Mouse (Mus musculus): Measurements from ENCODE around the gene Tdo2.

DNA sequence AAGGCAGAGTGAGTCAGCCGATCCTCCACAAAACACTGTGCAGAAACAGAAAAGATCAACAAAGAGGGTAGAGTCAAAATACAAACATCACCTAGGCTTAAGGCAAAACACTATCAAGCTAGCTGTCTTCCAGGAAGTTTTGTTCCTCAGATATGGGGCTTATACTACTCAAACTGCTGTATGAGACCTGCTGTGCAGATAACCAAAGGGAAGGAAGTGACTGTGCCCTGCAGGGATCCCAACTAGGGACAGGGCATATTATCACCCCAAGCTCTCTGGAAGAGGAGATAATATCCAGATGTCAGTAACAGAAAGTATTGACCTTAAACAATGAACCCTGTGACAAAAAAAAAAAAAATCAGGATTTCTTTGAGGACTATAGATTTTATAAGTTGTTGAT, 27.0 kb downstream of the Tdo2 start:
- TF ChIP-seq CTCF (IDR thresholded peaks at IDR 0.05; ENCODE audit: borderline replicate concordance, extremely low read depth, insufficient read depth, insufficient read length): no peak
- TF ChIP-seq POLR2A (IDR thresholded peaks at IDR 0.05; ENCODE audit: borderline replicate concordance, extremely low read depth, insufficient read depth, insufficient read length, poor library complexity, severe bottlenecking): no peak

Measured in brain, embryonic 14.5 days (tissue).